Mouse (Mus musculus): ENCODE data around the gene Bin2. TPM values are rescaled to one million over a fixed set of nuclear protein-coding genes. Genes with fewer than 3 reads are reported as not detected.

The Bin2 gene
- polyA plus RNA-seq (2015; fragmentation: Nextera tagmentation; extraction: Ambion mirVana) = 1.2 and 1.3 TPM in 2 replicates

- Histone ChIP-seq H3K9ac (replicated peaks) (no peak within 1 kb of the TSS), H3K9me3 (no peaks in the 10 kb centered on the region), H3K4me2 (replicated peaks) (no peak within 1 kb of the TSS), H3K36me3 (no peaks in the 10 kb centered on the region), H3K4me3 (replicated peaks) (no peak within 1 kb of the TSS), H3K4me1 (replicated peaks) (0 out of 2 replicates have a peak, but pooled peaks cover 11% of the 10 kb centered on the region), H3K27ac (no peak within 1 kb of the TSS), H3K27me3 (no peaks in the 10 kb centered on the region)
- no peak for ATAC-seq
- 89% methylated on average over 20 of the region's 20 CpGs for WGBS
Measured at GRCm38 (mm10) chr15:100669337-100669736, at the start of gene Bin2. Gene Bin2, minus strand, starts transcription at chr15:100669553.

GRCm38 (mm10) chr15:100718572-100718971, 49.2 kb upstream of the Bin2 start:
- H3K4me2 ChIP-seq (replicated peaks) = no peak overlapping the region
- no peak overlapping the region for H3K4me3 ChIP-seq (replicated peaks)
- H3K9me3 ChIP-seq = no peaks in the 10 kb centered on the region
- no peaks in the 10 kb centered on the region for H3K36me3 ChIP-seq
- H3K4me1 ChIP-seq (replicated peaks) = 0 out of 2 replicates have a peak, but pooled peaks cover 3% of the 10 kb centered on the region
- WGBS = 86% methylated on average over 11 of the region's 11 CpGs
- no peak overlapping the region for H3K27ac ChIP-seq
- H3K27me3 ChIP-seq = no peaks in the 10 kb centered on the region
- ATAC-seq = no peak
- H3K9ac ChIP-seq (replicated peaks) = no peak overlapping the region

- Histone ChIP-seq H3K4me3 (replicated peaks) (no peak overlapping the region), H3K9ac (replicated peaks) (no peak overlapping the region), H3K36me3 (no peaks in the 10 kb centered on the region), H3K27ac (no peak overlapping the region), H3K4me1 (replicated peaks) (0 out of 2 replicates have a peak, but pooled peaks cover 3% of the 10 kb centered on the region), H3K4me2 (replicated peaks) (no peak overlapping the region), H3K9me3 (no peaks in the 10 kb centered on the region), H3K27me3 (no peaks in the 10 kb centered on the region)
- 91% methylated on average over 6 of the region's 6 CpGs for WGBS
- ATAC-seq = no peak
Measured at GRCm38 (mm10) chr15:100717933-100718332, 48.6 kb upstream of the Bin2 start.

- Histone ChIP-seq H3K9me3 (no peaks in the 10 kb centered on the region), H3K36me3 (no peaks in the 10 kb centered on the region), H3K27me3 (no peaks in the 10 kb centered on the region), H3K4me2 (replicated peaks) (no peak overlapping the region), H3K27ac (no peak overlapping the region), H3K4me3 (replicated peaks) (no peak overlapping the region), H3K9ac (replicated peaks) (no peak overlapping the region), H3K4me1 (replicated peaks) (0 out of 2 replicates have a peak, but pooled peaks cover 3% of the 10 kb centered on the region)
- 35% methylated on average over 9 of the region's 9 CpGs for WGBS
- no peak for ATAC-seq
Measured at GRCm38 (mm10) chr15:100715399-100715993, 46.1 kb upstream of the Bin2 start.

GRCm38 (mm10) chr15:100714470-100714869, 45.1 kb upstream of the Bin2 start:
- Histone ChIP-seq H3K9me3 (no peaks in the 10 kb centered on the region), H3K27me3 (no peaks in the 10 kb centered on the region), H3K27ac (no peak overlapping the region), H3K36me3 (no peaks in the 10 kb centered on the region), H3K4me3 (replicated peaks) (no peak overlapping the region), H3K4me1 (replicated peaks) (0 out of 2 replicates have a peak, but pooled peaks cover 3% of the 10 kb centered on the region), H3K9ac (replicated peaks) (no peak overlapping the region), H3K4me2 (replicated peaks) (no peak overlapping the region)
- ATAC-seq = no peak
- WGBS = 92% methylated on average over 8 of the region's 8 CpGs

- no peaks in the 10 kb centered on the region for H3K9me3 ChIP-seq
- no peak overlapping the region for H3K9ac ChIP-seq (replicated peaks)
- no peak overlapping the region for H3K4me3 ChIP-seq (replicated peaks)
- 70% methylated on average over 6 of the region's 6 CpGs for WGBS
- H3K4me2 ChIP-seq (replicated peaks) = no peak overlapping the region
- no peak overlapping the region for H3K27ac ChIP-seq
- H3K4me1 ChIP-seq (replicated peaks) = 0 out of 2 replicates have a peak, but pooled peaks cover 2% of the 10 kb centered on the region
- ATAC-seq = no peak
- no peaks in the 10 kb centered on the region for H3K27me3 ChIP-seq
- H3K36me3 ChIP-seq = no peaks in the 10 kb centered on the region
Measured at GRCm38 (mm10) chr15:100710838-100711237, 41.5 kb upstream of the Bin2 start.

- no peaks in the 10 kb centered on the region for H3K9me3 ChIP-seq
- peaks cover 3% of the 10 kb centered on the region; the same call in 1 of the 2 replicates for H3K27me3 ChIP-seq
- no peak overlapping the region for H3K9ac ChIP-seq (replicated peaks)
- peaks cover 6% of the 10 kb centered on the region; the same call in 1 of the 2 replicates for H3K4me1 ChIP-seq (replicated peaks)
- WGBS = 80% methylated on average over 8 of the region's 8 CpGs
- H3K4me3 ChIP-seq (replicated peaks) = no peak overlapping the region
- no peak overlapping the region for H3K27ac ChIP-seq
- ATAC-seq = no peak
- no peak overlapping the region for H3K4me2 ChIP-seq (replicated peaks)
- H3K36me3 ChIP-seq = no peaks in the 10 kb centered on the region
Measured at GRCm38 (mm10) chr15:100708433-100709078, 39.2 kb upstream of the Bin2 start.

- 67% methylated on average over 8 of the region's 8 CpGs for WGBS
Measured at GRCm38 (mm10) chr15:100706226-100706625, 36.9 kb upstream of the Bin2 start.

GRCm38 (mm10) chr15:100705376-100705775, 36.0 kb upstream of the Bin2 start:
- Histone ChIP-seq H3K27ac (no peak overlapping the region), H3K9me3 (no peaks in the 10 kb centered on the region), H3K4me1 (replicated peaks) (peaks cover 6% of the 10 kb centered on the region; the same call in 1 of the 2 replicates), H3K4me2 (replicated peaks) (no peak overlapping the region), H3K27me3 (peaks cover 3% of the 10 kb centered on the region; the same call in 1 of the 2 replicates), H3K36me3 (no peaks in the 10 kb centered on the region), H3K4me3 (replicated peaks) (no peak overlapping the region), H3K9ac (replicated peaks) (no peak overlapping the region)
- WGBS = 97% methylated on average over 1 of the region's 1 CpGs
- no peak for ATAC-seq

More at GRCm38 (mm10) chr15:100706226-100706625, 36.9 kb upstream of the Bin2 start:
- Histone ChIP-seq H3K4me1 (replicated peaks) (peaks cover 6% of the 10 kb centered on the region; the same call in 1 of the 2 replicates), H3K9me3 (no peaks in the 10 kb centered on the region), H3K4me3 (replicated peaks) (no peak overlapping the region), H3K27me3 (peaks cover 3% of the 10 kb centered on the region; the same call in 1 of the 2 replicates), H3K9ac (replicated peaks) (no peak overlapping the region), H3K4me2 (replicated peaks) (no peak overlapping the region), H3K27ac (no peak overlapping the region), H3K36me3 (no peaks in the 10 kb centered on the region)
- no peak for ATAC-seq

- no peak for ATAC-seq
- H3K27me3 ChIP-seq = peaks cover 3% of the 10 kb centered on the region; the same call in 1 of the 2 replicates
- 0 out of 2 replicates have a peak overlapping the region, but pooled peaks have one; percentile 4 for H3K9ac ChIP-seq (replicated peaks)
- 6% methylated on average over 17 of the region's 17 CpGs for WGBS
- no peaks in the 10 kb centered on the region for H3K9me3 ChIP-seq
- H3K36me3 ChIP-seq = no peaks in the 10 kb centered on the region
- H3K27ac ChIP-seq = no peak overlapping the region
- no peak overlapping the region for H3K4me3 ChIP-seq (replicated peaks)
- H3K4me1 ChIP-seq (replicated peaks) = peaks cover 6% of the 10 kb centered on the region; the same call in 1 of the 2 replicates
- peak overlapping the region; percentile 25 for H3K4me2 ChIP-seq (replicated peaks)
Measured at GRCm38 (mm10) chr15:100703913-100704312, 34.6 kb upstream of the Bin2 start.

GRCm38 (mm10) chr15:100701856-100702255, 32.5 kb upstream of the Bin2 start:
- no peak for ATAC-seq
- Histone ChIP-seq H3K9me3 (no peaks in the 10 kb centered on the region), H3K9ac (replicated peaks) (no peak overlapping the region), H3K27me3 (peaks cover 3% of the 10 kb centered on the region; the same call in 1 of the 2 replicates), H3K4me2 (replicated peaks) (no peak overlapping the region), H3K4me3 (replicated peaks) (no peak overlapping the region), H3K36me3 (no peaks in the 10 kb centered on the region), H3K4me1 (replicated peaks) (peaks cover 6% of the 10 kb centered on the region; the same call in 1 of the 2 replicates), H3K27ac (no peak overlapping the region)
- WGBS = 81% methylated on average over 6 of the region's 6 CpGs

GRCm38 (mm10) chr15:100701108-100701507, 31.8 kb upstream of the Bin2 start:
- Histone ChIP-seq H3K9me3 (no peaks in the 10 kb centered on the region), H3K27ac (no peak overlapping the region), H3K9ac (replicated peaks) (no peak overlapping the region), H3K4me1 (replicated peaks) (peaks cover 6% of the 10 kb centered on the region; the same call in 1 of the 2 replicates), H3K36me3 (no peaks in the 10 kb centered on the region), H3K4me3 (replicated peaks) (no peak overlapping the region), H3K4me2 (replicated peaks) (no peak overlapping the region), H3K27me3 (peaks cover 3% of the 10 kb centered on the region; the same call in 1 of the 2 replicates)
- ATAC-seq = no peak
- WGBS = 76% methylated on average over 10 of the region's 10 CpGs

Data from midbrain, embryonic 13.5 days (tissue).